Mouse (Mus musculus): ENCODE results near the gene Slc22a17.

The Slc22a17 gene

GRCm38 (mm10) chr14:54925349-54926342 is 12.7 kb upstream of the Slc22a17 start, which contains the start of gene Efs:
TSS of gene Efs (minus strand) at chr14:54926126.
- POLR2A ChIA-PET: interaction anchor here (0.5 to 3.7 kb wide), 60 partner anchors 9 to 635 kb away, joined by 3 to 30 read pairs (median 5); partner anchors contain the start of genes Ngdn (in 4 of the 4), 1700123O20Rik (in 3 of the 4), Bcl2l2 (in 3 of the 4) and Gm20521 (in 3 of the 4)
- CTCF ChIA-PET: interaction anchor here (0.6 to 3.8 kb wide), 19 partner anchors 10 to 554 kb away, joined by 3 to 19 read pairs (median 4); partner anchors contain the start of genes Cmtm5 (in 3 of the 4), Ngdn (in 1 of the 4), Slc22a17 (in 1 of the 4) and Thtpa (in 1 of the 4)

- CTCF ChIA-PET: interaction anchor here in 3 of 4 experiments (1.2 to 3.8 kb wide), 3 partner anchors 13 to 31 kb away, joined by 3 to 19 read pairs (median 3); no protein-coding TSS in a partner anchor
- POLR2A ChIA-PET: interaction anchor here (0.6 to 3.7 kb wide), 20 partner anchors 12 to 562 kb away, joined by 3 to 30 read pairs (median 6); partner anchors contain the start of genes Slc22a17 (in 3 of the 4), Bcl2l2 (in 1 of the 4), Cmtm5 (in 1 of the 4) and Gm20521 (in 1 of the 4)
These were observed 11.9 kb upstream of the Slc22a17 start for GRCm38 (mm10) chr14:54924641-54925348.

- ChIA-PET CTCF (interaction anchor here in 2 of 4 experiments (0.6 to 1.3 kb wide), 2 partner anchors 19 to 134 kb away, joined by 6 to 12 read pairs; no protein-coding TSS in a partner anchor), POLR2A (interaction anchor here (0.8 to 2.5 kb wide), 15 partner anchors 8 to 84 kb away, joined by 3 to 7 read pairs (median 4); partner anchors contain the start of gene Il25 (in 1 of the 4))
These were observed 7.2 kb upstream of the Slc22a17 start for GRCm38 (mm10) chr14:54920076-54920685.

GRCm38 (mm10) chr14:54913343-54913742 is 411 bp upstream of the Slc22a17 start:
- POLR2A ChIA-PET: interaction anchor here (0.7 to 2.9 kb wide), 18 partner anchors 9 to 808 kb away, joined by 3 to 29 read pairs (median 4); partner anchors contain the start of genes Efs (in 3 of the 4) and Ngdn (in 1 of the 4)
- CTCF ChIA-PET: interaction anchor here in 2 of 4 experiments (1.1 to 1.5 kb wide), 2 partner anchors 13 to 26 kb away, joined by 3 to 4 read pairs; partner anchors contain the start of gene Efs (in 1 of the 2)

- CTCF ChIA-PET: interaction anchor here (0.6 to 1.5 kb wide), 4 partner anchors 14 to 327 kb away, joined by 3 to 6 read pairs (median 4); partner anchors contain the start of gene Efs (in 1 of the 4)
- POLR2A ChIA-PET: interaction anchor here (0.5 to 5.8 kb wide), 31 partner anchors 8 to 667 kb away, joined by 3 to 52 read pairs (median 4); partner anchors contain the start of genes Efs (in 3 of the 4), Bcl2l2 (in 1 of the 4), Gm20521 (in 1 of the 4) and Ngdn (in 1 of the 4)
These were observed 652 bp downstream of the Slc22a17 start for GRCm38 (mm10) chr14:54912109-54912850.

GRCm38 (mm10) chr14:54908682-54909081 is 4.2 kb downstream of the Slc22a17 start:
- ChIA-PET POLR2A (interaction anchor here in 3 of 4 experiments (0.7 to 5.8 kb wide), 13 partner anchors 11 to 107 kb away, joined by 3 to 52 read pairs (median 4); partner anchors contain the start of genes Efs (in 3 of the 3), Ngdn (in 1 of the 3) and Pabpn1 (in 1 of the 3)), CTCF (interaction anchor here in 2 of 4 experiments (1.2 to 1.8 kb wide), 3 partner anchors 17 to 31 kb away, joined by 4 to 5 read pairs (median 5); partner anchors contain the start of gene Efs (in 1 of the 2))

GRCm38 (mm10) chr14:54903641-54904040 is 9.3 kb downstream of the Slc22a17 start:
- POLR2A ChIA-PET: interaction anchor here in 3 of 4 experiments (0.9 to 3.6 kb wide), 6 partner anchors 9 to 163 kb away, joined by 3 to 18 read pairs (median 4); partner anchors contain the start of genes Efs (in 1 of the 3) and Slc22a17 (in 1 of the 3)
- CTCF ChIA-PET: no interaction called here

- CTCF ChIA-PET: interaction anchor here (0.6 to 1.1 kb wide), 9 partner anchors 17 to 261 kb away, joined by 3 to 7 read pairs (median 4); partner anchors contain the start of genes Ngdn (in 2 of the 4), Bcl2l2 (in 1 of the 4) and Gm20521 (in 1 of the 4)
- POLR2A ChIA-PET: interaction anchor here in 3 of 4 experiments (0.6 to 7.1 kb wide), 10 partner anchors 10 to 115 kb away, joined by 3 to 47 read pairs (median 4); partner anchors contain the start of genes Bcl2l2 (in 1 of the 3), Gm20521 (in 1 of the 3) and Ngdn (in 1 of the 3)
These were observed 12.5 kb downstream of the Slc22a17 start for GRCm38 (mm10) chr14:54900383-54900782.

- CTCF ChIA-PET: no interaction called here
These were observed 15.5 kb downstream of the Slc22a17 start for GRCm38 (mm10) chr14:54897445-54897844.

GRCm38 (mm10) chr14:54894296-54895151 is 18.4 kb downstream of the Slc22a17 start:
- ChIA-PET CTCF (interaction anchor here in 3 of 4 experiments (0.5 to 1.8 kb wide), 8 partner anchors 11 to 121 kb away, joined by 3 to 10 read pairs (median 3); partner anchors contain the start of genes Ngdn (in 2 of the 3), Bcl2l2 (in 1 of the 3), Cmtm5 (in 1 of the 3) and Gm20521 (in 1 of the 3)), POLR2A (interaction anchor here (0.6 to 7.4 kb wide), 54 partner anchors 8 to 691 kb away, joined by 3 to 66 read pairs (median 5); partner anchors contain the start of genes Efs (in 3 of the 4), Ngdn (in 3 of the 4), Ppp1r3e (in 3 of the 4) and Bcl2l2 (in 2 of the 4))

More at GRCm38 (mm10) chr14:54897445-54897844, 15.5 kb downstream of the Slc22a17 start:
- POLR2A ChIA-PET: interaction anchor here in 2 of 4 experiments (1.0 to 7.4 kb wide), 8 partner anchors 12 to 118 kb away, joined by 3 to 66 read pairs (median 20); partner anchors contain the start of genes Bcl2l2 (in 2 of the 2), Efs (in 2 of the 2), Gm20521 (in 2 of the 2) and Slc22a17 (in 2 of the 2)

- CTCF ChIA-PET: interaction anchor here (0.5 to 1.8 kb wide), 9 partner anchors 10 to 122 kb away, joined by 3 to 10 read pairs (median 3); partner anchors contain the start of genes Ngdn (in 2 of the 4), Bcl2l2 (in 1 of the 4), Cmtm5 (in 1 of the 4) and Gm20521 (in 1 of the 4)
- POLR2A ChIA-PET: interaction anchor here (0.6 to 7.4 kb wide), 45 partner anchors 9 to 691 kb away, joined by 3 to 66 read pairs (median 5); partner anchors contain the start of genes Bcl2l2 (in 3 of the 4), Efs (in 3 of the 4), Gm20521 (in 3 of the 4) and Ngdn (in 3 of the 4)
These were observed 19.2 kb downstream of the Slc22a17 start for GRCm38 (mm10) chr14:54893651-54894181.

GRCm38 (mm10) chr14:54892200-54892599 is 20.7 kb downstream of the Slc22a17 start, which contains the start of gene Pabpn1:
TSS of gene Pabpn1 (plus strand) at chr14:54892500.
- CTCF ChIA-PET: no interaction called here
- POLR2A ChIA-PET: interaction anchor here in 3 of 4 experiments (0.9 to 7.4 kb wide), 6 partner anchors 9 to 221 kb away, joined by 3 to 52 read pairs (median 4); partner anchors contain the start of genes Bcl2l2 (in 1 of the 3) and Gm20521 (in 1 of the 3)

GRCm38 (mm10) chr14:54885309-54885708 is 27.6 kb downstream of the Slc22a17 start:
- POLR2A ChIA-PET: interaction anchor here (0.8 to 5.3 kb wide), 10 partner anchors 9 to 156 kb away, joined by 3 to 66 read pairs (median 5); partner anchors contain the start of genes Efs (in 2 of the 4) and Ngdn (in 1 of the 4)
- CTCF ChIA-PET: interaction anchor here in 1 of 4 experiments (1.0 to 1.1 kb wide), 2 partner anchors 142 to 209 kb away, joined by 3 read pairs; partner anchors contain the start of gene Thtpa
